Mouse (Mus musculus): ENCODE results near the gene Exoc6b.
"Not testable (repeated sequence)": the region's sequence is repeated elsewhere in the genome, so short reads cannot be mapped to it uniquely, and the experiment has no call there.

The Exoc6b gene

GRCm38 (mm10) chr6:85069023-85069985, at the start of gene Exoc6b:
TSS of gene Exoc6b (minus strand) at chr6:85069513.
- in situ Hi-C loops (cut with MboI; ENCODE audit: low sequenced_read_pairs) = no loop called here

GRCm38 (mm10) chr6:85117545-85118511, 48.5 kb upstream of the Exoc6b start:
- in situ Hi-C loops (cut with MboI; ENCODE audit: low sequenced_read_pairs) = not testable (repeated sequence)

- in situ Hi-C loops (cut with MboI; ENCODE audit: low sequenced_read_pairs) = no loop called here
Observed at GRCm38 (mm10) chr6:85105033-85105615, 35.8 kb upstream of the Exoc6b start.

GRCm38 (mm10) chr6:85103321-85103720, 34.0 kb upstream of the Exoc6b start:
- in situ Hi-C loops (cut with MboI; ENCODE audit: low sequenced_read_pairs) = no loop called here

GRCm38 (mm10) chr6:85096441-85096840, 27.1 kb upstream of the Exoc6b start:
- in situ Hi-C loops (cut with MboI; ENCODE audit: low sequenced_read_pairs) = no loop called here

- in situ Hi-C loops (cut with MboI; ENCODE audit: low sequenced_read_pairs) = no loop called here
Observed at GRCm38 (mm10) chr6:85087425-85087824, 18.1 kb upstream of the Exoc6b start.

GRCm38 (mm10) chr6:85086645-85087044, 17.3 kb upstream of the Exoc6b start:
- in situ Hi-C loops (cut with MboI; ENCODE audit: low sequenced_read_pairs) = no loop called here

- in situ Hi-C loops (cut with MboI; ENCODE audit: low sequenced_read_pairs) = not testable (repeated sequence)
Observed at GRCm38 (mm10) chr6:85076179-85076720, 6.9 kb upstream of the Exoc6b start.

GRCm38 (mm10) chr6:85074996-85075395, 5.7 kb upstream of the Exoc6b start:
- in situ Hi-C loops (cut with MboI; ENCODE audit: low sequenced_read_pairs) = no loop called here

- in situ Hi-C loops (cut with MboI; ENCODE audit: low sequenced_read_pairs) = no loop called here
Observed at GRCm38 (mm10) chr6:85068322-85069022, 841 bp downstream of the Exoc6b start.

GRCm38 (mm10) chr6:85057641-85058040, 11.7 kb downstream of the Exoc6b start:
- in situ Hi-C loops (cut with MboI; ENCODE audit: low sequenced_read_pairs) = no loop called here

- in situ Hi-C loops (cut with MboI; ENCODE audit: low sequenced_read_pairs) = no loop called here
Observed at GRCm38 (mm10) chr6:85051109-85051508, 18.2 kb downstream of the Exoc6b start.

- in situ Hi-C loops (cut with MboI; ENCODE audit: low sequenced_read_pairs) = no loop called here
Observed at GRCm38 (mm10) chr6:85046531-85046930, 22.8 kb downstream of the Exoc6b start.

GRCm38 (mm10) chr6:85044621-85045152, 24.6 kb downstream of the Exoc6b start:
- in situ Hi-C loops (cut with MboI; ENCODE audit: low sequenced_read_pairs) = no loop called here

- in situ Hi-C loops (cut with MboI; ENCODE audit: low sequenced_read_pairs) = loop anchor here (5.0 kb wide), 1 partner anchor 85 kb away; no protein-coding TSS in a partner anchor
Observed at GRCm38 (mm10) chr6:85037677-85038076, 31.6 kb downstream of the Exoc6b start.

GRCm38 (mm10) chr6:85029671-85030070, 39.6 kb downstream of the Exoc6b start:
- in situ Hi-C loops (cut with MboI; ENCODE audit: low sequenced_read_pairs) = no loop called here

- in situ Hi-C loops (cut with MboI; ENCODE audit: low sequenced_read_pairs) = no loop called here
Observed at GRCm38 (mm10) chr6:85024403-85024802, 44.9 kb downstream of the Exoc6b start.

GRCm38 (mm10) chr6:85017011-85017410, 52.3 kb downstream of the Exoc6b start:
- in situ Hi-C loops (cut with MboI; ENCODE audit: low sequenced_read_pairs) = no loop called here

- in situ Hi-C loops (cut with MboI; ENCODE audit: low sequenced_read_pairs) = no loop called here
Observed at GRCm38 (mm10) chr6:85013906-85014305, 55.4 kb downstream of the Exoc6b start.

- in situ Hi-C loops (cut with MboI; ENCODE audit: low sequenced_read_pairs) = no loop called here
Observed at GRCm38 (mm10) chr6:85010397-85010796, 58.9 kb downstream of the Exoc6b start.
